Mouse (Mus musculus): Measurements from ENCODE around the gene Mbtps1. TPM values are rescaled to one million over a fixed set of nuclear protein-coding genes. Genes with fewer than 3 reads are reported as not detected.

The Mbtps1 gene
- polyA plus RNA-seq, 1 experiment from 2014 or later: 110 TPM

DNA sequence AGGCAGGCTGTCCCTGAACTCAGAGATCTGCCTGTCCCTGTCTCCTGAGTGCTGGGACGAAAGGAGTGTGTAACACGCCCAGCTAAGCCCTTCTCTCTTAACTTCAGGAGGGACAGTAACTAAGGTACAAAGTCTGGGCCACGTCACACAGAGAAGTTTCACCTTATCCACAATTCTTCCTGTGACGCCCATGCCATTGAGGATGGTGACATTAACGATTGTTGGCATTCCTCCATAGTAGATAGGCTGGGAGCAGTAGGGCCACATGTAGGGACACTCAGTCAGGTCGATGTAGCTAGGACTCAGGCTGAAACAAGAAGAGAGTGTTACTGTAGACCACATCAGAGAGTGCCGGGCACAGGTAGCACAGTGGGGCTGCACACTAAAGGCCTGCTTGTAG is 29.8 kb downstream of the Mbtps1 start:
- Histone ChIP-seq H3K36me3 (ENCODE audit: control insufficient read depth, insufficient read depth, low read length) (peaks cover 95% of the 10 kb centered on the region), H3K27ac (replicated peaks; ENCODE audit: low read depth, low read length) (no peak overlapping the region), H3K9me3 (ENCODE audit: control insufficient read depth, low read length) (no peaks in the 10 kb centered on the region), H3K4me3 (ENCODE audit: low read depth, low read length) (no peak overlapping the region), H3K27me3 (replicated peaks; ENCODE audit: control insufficient read depth, insufficient read depth, low read length) (no peaks in the 10 kb centered on the region), H3K9ac (ENCODE audit: low read depth, low read length) (no peak overlapping the region), H3K4me1 (ENCODE audit: control insufficient read depth, insufficient read depth, low read length) (no peaks in the 10 kb centered on the region), H3K4me2 (ENCODE audit: low read depth, low read length) (no peak overlapping the region)
- DNase-seq (ENCODE audit: low spot score) (no peak), ATAC-seq (ENCODE audit: low read depth) (no peak)
- WGBS: 92% methylated on average over 7 of the region's 7 CpGs

DNA sequence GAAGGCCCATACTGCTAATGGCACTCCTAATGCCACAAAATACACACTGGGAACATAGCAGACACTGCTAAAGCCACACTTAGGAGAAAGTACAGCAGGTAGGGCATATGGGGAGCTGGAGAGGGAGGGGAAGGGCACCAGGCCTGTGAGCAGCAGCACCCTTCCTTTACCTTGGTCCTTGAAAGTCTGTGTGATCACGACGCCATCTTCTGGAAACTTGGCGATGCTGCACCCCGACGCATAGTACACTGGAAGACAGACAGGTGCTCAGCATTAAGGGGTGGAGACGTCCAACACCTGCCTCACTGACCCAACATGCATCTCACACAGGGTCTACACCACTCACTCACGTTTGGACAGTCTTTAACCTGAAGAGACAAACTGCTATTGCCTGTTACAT is 38.4 kb downstream of the Mbtps1 start:
- Histone ChIP-seq H3K4me1 (ENCODE audit: control insufficient read depth, insufficient read depth, low read length) (no peaks in the 10 kb centered on the region), H3K27ac (replicated peaks; ENCODE audit: low read depth, low read length) (no peak overlapping the region), H3K9me3 (ENCODE audit: control insufficient read depth, low read length) (no peaks in the 10 kb centered on the region), H3K9ac (ENCODE audit: low read depth, low read length) (no peak overlapping the region), H3K27me3 (replicated peaks; ENCODE audit: control insufficient read depth, insufficient read depth, low read length) (no peaks in the 10 kb centered on the region), H3K4me2 (ENCODE audit: low read depth, low read length) (no peak overlapping the region), H3K4me3 (ENCODE audit: low read depth, low read length) (no peak overlapping the region), H3K36me3 (ENCODE audit: control insufficient read depth, insufficient read depth, low read length) (peaks cover 99% of the 10 kb centered on the region)
- DNase-seq (ENCODE audit: low spot score) (no peak), ATAC-seq (ENCODE audit: low read depth) (no peak)
- WGBS: 68% methylated on average over 7 of the region's 7 CpGs

DNA sequence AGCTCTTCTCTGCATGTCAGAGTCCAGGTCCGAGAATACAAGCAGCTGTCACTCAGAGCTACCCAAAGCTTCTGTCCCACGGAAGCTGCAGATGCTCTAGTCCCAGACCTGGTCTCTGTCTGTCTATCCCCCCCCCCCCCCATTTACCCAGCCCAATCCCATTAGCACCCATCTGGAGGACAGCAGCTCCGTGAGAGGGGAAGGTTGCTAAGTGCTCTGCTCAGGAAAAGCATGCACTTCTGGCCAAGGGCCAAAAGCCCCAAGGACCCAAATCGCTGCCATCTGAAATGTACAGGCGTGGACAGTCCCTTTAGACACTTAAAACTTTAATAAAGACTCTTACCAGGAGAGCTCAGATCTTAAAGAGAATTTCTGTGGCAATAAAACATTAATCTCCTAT is 41.9 kb downstream of the Mbtps1 start:
- Histone ChIP-seq H3K4me1 (ENCODE audit: control insufficient read depth, insufficient read depth, low read length) (no peaks in the 10 kb centered on the region), H3K9me3 (ENCODE audit: control insufficient read depth, low read length) (no peaks in the 10 kb centered on the region), H3K36me3 (ENCODE audit: control insufficient read depth, insufficient read depth, low read length) (peaks cover 100% of the 10 kb centered on the region), H3K9ac (ENCODE audit: low read depth, low read length) (no peak overlapping the region), H3K27ac (replicated peaks; ENCODE audit: low read depth, low read length) (no peak overlapping the region), H3K27me3 (replicated peaks; ENCODE audit: control insufficient read depth, insufficient read depth, low read length) (no peaks in the 10 kb centered on the region), H3K4me3 (ENCODE audit: low read depth, low read length) (no peak overlapping the region), H3K4me2 (ENCODE audit: low read depth, low read length) (no peak overlapping the region)
- 61% methylated on average over 5 of the region's 5 CpGs for WGBS
- DNase-seq (ENCODE audit: low spot score) (no peak), ATAC-seq (ENCODE audit: low read depth) (peak; percentile 9; the same call in 1 of the 2 replicates)

DNA sequence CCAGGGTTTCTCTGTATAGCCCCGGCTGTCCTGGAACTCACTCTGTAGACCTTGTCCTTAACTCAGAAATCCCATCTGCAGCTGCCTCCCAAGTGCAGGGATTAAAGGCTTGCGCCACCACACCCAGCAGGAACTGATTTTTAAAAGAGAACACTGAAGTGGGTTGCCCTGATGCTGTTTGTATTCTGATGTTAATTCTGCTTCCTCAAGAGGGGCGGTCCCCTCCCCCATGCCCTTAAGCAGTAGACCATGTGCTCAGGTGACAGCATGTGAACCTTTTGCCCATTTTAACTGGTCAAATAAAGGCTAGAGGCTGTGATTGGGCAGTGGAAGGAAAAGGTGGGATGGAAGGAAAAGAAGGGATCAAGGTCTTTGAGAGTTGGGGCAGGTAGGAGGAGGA is 42.8 kb downstream of the Mbtps1 start:
- 62% methylated on average over 3 of the region's 3 CpGs for WGBS
- ATAC-seq (ENCODE audit: low read depth) (no peak), DNase-seq (ENCODE audit: low spot score) (no peak)
- Histone ChIP-seq H3K9ac (ENCODE audit: low read depth, low read length) (no peak overlapping the region), H3K9me3 (ENCODE audit: control insufficient read depth, low read length) (no peaks in the 10 kb centered on the region), H3K4me2 (ENCODE audit: low read depth, low read length) (no peak overlapping the region), H3K36me3 (ENCODE audit: control insufficient read depth, insufficient read depth, low read length) (peaks cover 98% of the 10 kb centered on the region), H3K27me3 (replicated peaks; ENCODE audit: control insufficient read depth, insufficient read depth, low read length) (no peaks in the 10 kb centered on the region), H3K4me3 (ENCODE audit: low read depth, low read length) (no peak overlapping the region), H3K27ac (replicated peaks; ENCODE audit: low read depth, low read length) (no peak overlapping the region), H3K4me1 (ENCODE audit: control insufficient read depth, insufficient read depth, low read length) (no peaks in the 10 kb centered on the region)

DNA sequence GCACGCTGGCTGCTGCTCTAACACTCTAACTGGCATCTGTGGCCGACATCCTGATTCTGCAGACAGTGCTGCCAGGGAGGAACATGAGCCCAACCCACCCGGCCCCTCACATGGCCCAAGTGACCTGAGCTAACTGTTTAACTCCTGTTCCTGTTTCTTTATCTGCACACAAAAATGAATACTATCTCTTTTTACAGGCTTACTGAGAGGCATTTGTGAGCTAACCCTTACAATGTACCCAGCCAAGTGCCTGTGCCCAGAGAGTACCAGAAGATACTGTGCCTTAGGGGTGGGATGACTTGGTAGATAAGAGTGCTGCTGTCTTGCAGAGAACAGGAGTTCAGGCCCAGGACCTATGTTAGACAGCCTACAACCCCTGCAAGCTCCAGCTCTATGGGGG is 43.6 kb downstream of the Mbtps1 start:
- ATAC-seq (ENCODE audit: low read depth) (no peak), DNase-seq (ENCODE audit: low spot score) (no peak)
- Histone ChIP-seq H3K4me3 (ENCODE audit: low read depth, low read length) (no peak overlapping the region), H3K36me3 (ENCODE audit: control insufficient read depth, insufficient read depth, low read length) (peaks cover 98% of the 10 kb centered on the region), H3K4me2 (ENCODE audit: low read depth, low read length) (no peak overlapping the region), H3K9me3 (ENCODE audit: control insufficient read depth, low read length) (no peaks in the 10 kb centered on the region), H3K27ac (replicated peaks; ENCODE audit: low read depth, low read length) (no peak overlapping the region), H3K4me1 (ENCODE audit: control insufficient read depth, insufficient read depth, low read length) (no peaks in the 10 kb centered on the region), H3K27me3 (replicated peaks; ENCODE audit: control insufficient read depth, insufficient read depth, low read length) (no peaks in the 10 kb centered on the region), H3K9ac (ENCODE audit: low read depth, low read length) (no peak overlapping the region)
- 94% methylated on average over 3 of the region's 3 CpGs for WGBS

DNA sequence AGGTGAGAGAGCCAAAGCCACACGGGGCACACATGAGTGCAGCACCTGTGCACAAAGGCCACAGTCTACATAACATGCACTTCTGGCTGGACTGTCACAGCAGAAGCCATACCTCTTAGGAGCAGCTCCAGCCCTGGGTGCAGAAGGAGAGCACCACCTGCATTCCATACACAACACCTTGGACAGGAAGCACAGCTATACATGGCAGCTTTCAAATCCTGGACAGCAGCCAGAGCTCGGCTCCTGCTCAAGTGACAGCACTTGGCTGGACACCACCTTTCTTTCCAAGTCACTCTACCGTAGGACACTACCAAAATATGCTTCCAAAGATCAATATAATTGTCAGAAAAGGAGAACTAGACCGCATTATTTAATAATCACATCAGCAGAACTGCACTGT is 45.1 kb downstream of the Mbtps1 start:
- H3K9me3 ChIP-seq (ENCODE audit: control insufficient read depth, low read length): no peaks in the 10 kb centered on the region
- no peak overlapping the region for H3K27ac ChIP-seq (replicated peaks; ENCODE audit: low read depth, low read length)
- WGBS: 85% methylated on average over 4 of the region's 4 CpGs
- peaks cover 98% of the 10 kb centered on the region for H3K36me3 ChIP-seq (ENCODE audit: control insufficient read depth, insufficient read depth, low read length)
- no peak overlapping the region for H3K4me2 ChIP-seq (ENCODE audit: low read depth, low read length)
- no peaks in the 10 kb centered on the region for H3K27me3 ChIP-seq (replicated peaks; ENCODE audit: control insufficient read depth, insufficient read depth, low read length)
- DNase-seq (ENCODE audit: low spot score) (no peak), ATAC-seq (ENCODE audit: low read depth) (no peak)
- no peak overlapping the region for H3K4me3 ChIP-seq (ENCODE audit: low read depth, low read length)
- no peak overlapping the region for H3K9ac ChIP-seq (ENCODE audit: low read depth, low read length)
- H3K4me1 ChIP-seq (ENCODE audit: control insufficient read depth, insufficient read depth, low read length): no peaks in the 10 kb centered on the region

DNA sequence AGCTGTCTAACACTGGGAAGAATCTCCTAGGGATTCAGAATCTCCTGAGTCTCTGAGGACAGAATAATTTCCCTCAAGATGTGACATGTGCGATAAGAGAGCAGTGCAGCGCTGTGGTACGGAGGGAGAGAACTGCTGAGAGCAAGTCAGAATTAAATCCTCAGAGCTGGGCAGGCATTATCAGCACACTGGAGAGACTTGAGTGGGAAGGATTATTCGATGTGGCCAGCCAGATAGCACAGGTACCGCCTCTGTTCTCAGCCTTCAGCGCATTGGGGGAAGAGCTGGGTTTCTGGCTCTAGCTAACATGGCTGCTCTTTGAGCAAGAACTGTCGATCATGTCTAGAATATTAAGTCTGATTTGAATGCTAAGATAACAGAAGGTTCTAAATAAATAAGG is 46.8 kb downstream of the Mbtps1 start:
- Histone ChIP-seq H3K9ac (ENCODE audit: low read depth, low read length) (no peak overlapping the region), H3K9me3 (ENCODE audit: control insufficient read depth, low read length) (no peaks in the 10 kb centered on the region), H3K36me3 (ENCODE audit: control insufficient read depth, insufficient read depth, low read length) (peaks cover 96% of the 10 kb centered on the region), H3K27ac (replicated peaks; ENCODE audit: low read depth, low read length) (no peak overlapping the region), H3K27me3 (replicated peaks; ENCODE audit: control insufficient read depth, insufficient read depth, low read length) (no peaks in the 10 kb centered on the region), H3K4me2 (ENCODE audit: low read depth, low read length) (no peak overlapping the region), H3K4me1 (ENCODE audit: control insufficient read depth, insufficient read depth, low read length) (no peaks in the 10 kb centered on the region), H3K4me3 (ENCODE audit: low read depth, low read length) (no peak overlapping the region)
- WGBS: 93% methylated on average over 7 of the region's 7 CpGs
- DNase-seq (ENCODE audit: low spot score) (no peak), ATAC-seq (ENCODE audit: low read depth) (no peak)

DNA sequence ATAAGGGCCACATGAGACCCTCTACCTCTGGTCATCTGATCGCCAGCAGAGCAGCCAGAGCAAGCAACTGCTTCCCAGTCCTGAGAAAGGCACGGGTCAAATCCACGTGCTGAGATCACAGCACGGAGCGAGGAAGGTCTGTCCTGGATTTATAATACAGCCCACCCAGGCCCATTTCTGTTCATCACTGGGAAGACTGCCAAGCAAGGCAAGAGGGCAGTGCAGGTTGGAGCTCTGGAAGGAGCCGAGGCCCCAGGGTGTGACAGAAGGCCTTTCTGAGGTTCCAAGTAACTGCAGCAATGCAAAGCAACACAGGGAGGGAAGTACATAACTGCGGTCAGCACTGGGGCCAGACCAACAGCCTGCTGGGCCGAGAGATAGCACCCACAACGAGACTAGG is 48.1 kb downstream of the Mbtps1 start:
- ATAC-seq (ENCODE audit: low read depth): no peak
- WGBS: 84% methylated on average over 9 of the region's 9 CpGs
- no peaks in the 10 kb centered on the region for H3K27me3 ChIP-seq (replicated peaks; ENCODE audit: control insufficient read depth, insufficient read depth, low read length)
- no peak for DNase-seq (ENCODE audit: low spot score)
- H3K9ac ChIP-seq (ENCODE audit: low read depth, low read length): no peak overlapping the region
- H3K4me3 ChIP-seq (ENCODE audit: low read depth, low read length): no peak overlapping the region
- no peak overlapping the region for H3K4me2 ChIP-seq (ENCODE audit: low read depth, low read length)
- H3K27ac ChIP-seq (replicated peaks; ENCODE audit: low read depth, low read length): no peak overlapping the region
- no peaks in the 10 kb centered on the region for H3K9me3 ChIP-seq (ENCODE audit: control insufficient read depth, low read length)
- no peaks in the 10 kb centered on the region for H3K4me1 ChIP-seq (ENCODE audit: control insufficient read depth, insufficient read depth, low read length)
- peaks cover 88% of the 10 kb centered on the region for H3K36me3 ChIP-seq (ENCODE audit: control insufficient read depth, insufficient read depth, low read length)

DNA sequence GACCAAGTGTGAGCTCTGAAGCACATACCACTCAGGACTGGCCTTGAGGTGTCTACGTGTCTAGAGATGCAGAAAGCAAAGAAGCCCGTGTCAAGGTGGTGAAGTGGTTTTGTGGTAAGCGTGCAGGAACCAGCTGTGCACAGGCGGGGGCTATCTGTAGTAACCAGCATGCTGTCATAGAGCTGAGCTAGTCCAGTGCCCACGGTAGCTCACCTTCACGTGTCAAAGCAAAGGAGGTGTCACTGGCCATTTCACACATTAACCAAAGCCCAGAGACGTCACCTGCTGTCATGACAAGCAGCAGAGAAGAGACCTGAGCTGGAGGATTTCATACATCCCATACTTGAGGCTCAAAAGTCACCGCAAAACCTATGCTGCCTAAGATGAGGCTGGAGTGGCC is 52.4 kb downstream of the Mbtps1 start:
- Histone ChIP-seq H3K4me1 (ENCODE audit: control insufficient read depth, insufficient read depth, low read length) (no peaks in the 10 kb centered on the region), H3K9me3 (ENCODE audit: control insufficient read depth, low read length) (no peaks in the 10 kb centered on the region), H3K9ac (ENCODE audit: low read depth, low read length) (no peak overlapping the region), H3K4me3 (ENCODE audit: low read depth, low read length) (no peak overlapping the region), H3K36me3 (ENCODE audit: control insufficient read depth, insufficient read depth, low read length) (peaks cover 44% of the 10 kb centered on the region), H3K4me2 (ENCODE audit: low read depth, low read length) (no peak overlapping the region), H3K27me3 (replicated peaks; ENCODE audit: control insufficient read depth, insufficient read depth, low read length) (no peaks in the 10 kb centered on the region), H3K27ac (replicated peaks; ENCODE audit: low read depth, low read length) (no peak overlapping the region)
- WGBS: 84% methylated on average over 8 of the region's 8 CpGs
- DNase-seq (ENCODE audit: low spot score) (no peak), ATAC-seq (ENCODE audit: low read depth) (no peak)

Measured in embryonic facial prominence, embryonic 14.5 days (tissue).